Mouse (Mus musculus) spleen, adult 2 months (tissue): ENCODE results near the gene Hs3st3a1.

Source experiments
- CTCF ChIP-seq: fragments of 200-500 bp; IDR thresholded peaks from 2 replicates; pipeline ENCODE4 v1.5.1; 2011; ENCODE audit warnings: mild to moderate bottlenecking, inconsistent platforms; ENCODE audit not compliant: insufficient read depth, insufficient read length, insufficient replicate concordance; ENCODE audit errors: extremely low read depth
- POLR2A ChIP-seq: fragments of 200-500 bp; IDR thresholded peaks from 2 replicates; pipeline ENCODE4 v1.6.1; 2011; ENCODE audit warnings: low read depth, low read length, inconsistent platforms

- no peak for TF ChIP-seq CTCF
- TF ChIP-seq POLR2A, result no peak
Measured at GRCm38 (mm10) chr11:64558282-64558681, 123.2 kb downstream of the Hs3st3a1 start.
